Mouse (Mus musculus) CH12.LX (cell line): ENCODE results near the gene Marcksl1. TPM values are rescaled to one million over a fixed set of nuclear protein-coding genes. Genes with fewer than 3 reads are reported as not detected.
"Not testable (repeated sequence)": the region's sequence is repeated elsewhere in the genome, so short reads cannot be mapped to it uniquely, and the experiment has no call there.

Source experiments
- DNase-seq: peaks from one replicate; pipeline ENCODE4 v3.0.0-alpha.2; 2013; ENCODE audit errors: extremely low read depth
- H3K27ac ChIP-seq: 2 replicates; pipeline ENCODE4 v1.5.1; 2012; ENCODE audit warnings: low read depth, mild to moderate bottlenecking, control low read depth, moderate library complexity; ENCODE audit not compliant: insufficient read depth
- H3K27me3 ChIP-seq: replicated peaks from 2 replicates; pipeline ENCODE3; 2012; ENCODE audit warnings: inconsistent platforms
- H3K36me3 ChIP-seq, 2 experiments: replicated peaks in 1 of 2; 2 replicates each; pipeline versions ENCODE3 to v1.6.1; 2012; ENCODE audit warnings: inconsistent platforms in 1 of 2, low read length in 1 of 2, mild to moderate bottlenecking in 1 of 2, mixed read lengths in 1 of 2, moderate library complexity in 1 of 2; ENCODE audit not compliant: control insufficient read depth in 1 of 2, insufficient read depth in 1 of 2
- H3K4me1 ChIP-seq, 2 experiments: 2 replicates each; pipeline ENCODE4 v1.6.1; 2012; ENCODE audit warnings: inconsistent platforms in 1 of 2, moderate library complexity in 1 of 2; ENCODE audit not compliant: insufficient read depth in 2 of 2, control insufficient read depth in 1 of 2
- H3K4me2 ChIP-seq: 2 replicates; pipeline ENCODE4 v1.6.1; 2012; ENCODE audit warnings: low read depth, mild to moderate bottlenecking, control low read depth; ENCODE audit not compliant: poor library complexity, insufficient read depth, severe bottlenecking
- H3K4me3 ChIP-seq, 3 experiments: fragments of 150-350 bp in 1 of 3; sonication (generic) in 1 of 3; replicated peaks in 1 of 3; 2 replicates each; pipeline versions ENCODE3 to v1.5.1; 2011 to 2012; ENCODE audit warnings: low read depth in 2 of 3, low read length in 2 of 3, mild to moderate bottlenecking in 2 of 3, moderate library complexity in 2 of 3, control low read depth in 1 of 3, improper control_type of control experiment in 1 of 3, inconsistent platforms in 1 of 3, mixed read lengths in 1 of 3; ENCODE audit not compliant: poor library complexity in 1 of 3
- H3K79me2 ChIP-seq: replicated peaks from 2 replicates; pipeline ENCODE4 v1.6.1; 2012; ENCODE audit warnings: mild to moderate bottlenecking, moderate library complexity; ENCODE audit not compliant: control insufficient read depth, poor library complexity, insufficient read depth, severe bottlenecking; ENCODE audit errors: extremely low read depth
- H3K9ac ChIP-seq: 2 replicates; pipeline ENCODE4 v1.6.1; 2012; ENCODE audit warnings: low read depth, mild to moderate bottlenecking, control low read depth, moderate library complexity; ENCODE audit not compliant: insufficient read depth
- H3K9me3 ChIP-seq: replicated peaks from 2 replicates; pipeline ENCODE3; 2012; ENCODE audit warnings: low read length, inconsistent platforms, mixed read lengths
- CTCF ChIP-seq, 2 experiments: IDR thresholded peaks in 1 of 2; conservative IDR thresholded peaks in 1 of 2; 2 replicates each; pipeline ENCODE4 v1.5.1; 2011 to 2012; ENCODE audit warnings: low read depth in 2 of 2, low read length in 2 of 2, improper control_type of control experiment in 1 of 2, inconsistent platforms in 1 of 2, mild to moderate bottlenecking in 1 of 2, moderate library complexity in 1 of 2
- E2F4 ChIP-seq: IDR thresholded peaks from 2 replicates; pipeline ENCODE4 v1.6.1; 2011; ENCODE audit warnings: low read depth, low read length, improper control_type of control experiment; ENCODE audit not compliant: insufficient replicate concordance
- ETS1 ChIP-seq: conservative IDR thresholded peaks from 2 replicates; pipeline ENCODE4 v1.6.1; 2012; ENCODE audit warnings: low read depth, mild to moderate bottlenecking, inconsistent platforms, low read length, improper control_type of control experiment, moderate library complexity
- NELFE ChIP-seq: IDR thresholded peaks from 2 replicates; pipeline ENCODE4 v1.6.1; 2011; ENCODE audit warnings: low read depth, low read length, improper control_type of control experiment
- PAX5 ChIP-seq: IDR thresholded peaks from 2 replicates; pipeline ENCODE4 v1.6.1; 2012; ENCODE audit warnings: low read length, inconsistent platforms, mixed read lengths
- RAD21 ChIP-seq: IDR thresholded peaks from 2 replicates; pipeline ENCODE4 v1.6.1; 2011; ENCODE audit warnings: low read depth, mild to moderate bottlenecking, low read length, improper control_type of control experiment, moderate library complexity
- RCOR1 ChIP-seq: conservative IDR thresholded peaks from 2 replicates; pipeline ENCODE4 v1.6.1; 2012; ENCODE audit warnings: low read depth, mild to moderate bottlenecking, inconsistent platforms, low read length, improper control_type of control experiment
- SMC3 ChIP-seq: IDR thresholded peaks from 2 replicates; pipeline ENCODE4 v1.6.1; 2011; ENCODE audit warnings: low read depth, low read length, improper control_type of control experiment
- TBP ChIP-seq: conservative IDR thresholded peaks from 2 replicates; pipeline ENCODE4 v1.6.1; 2011; ENCODE audit warnings: low read depth, low read length, improper control_type of control experiment
- TCF12 ChIP-seq: IDR thresholded peaks from 2 replicates; pipeline ENCODE4 v1.6.1; 2014; ENCODE audit warnings: low read depth, mild to moderate bottlenecking, inconsistent platforms, low read length, improper control_type of control experiment
- USF1 ChIP-seq: IDR thresholded peaks from 2 replicates; pipeline ENCODE4 v1.6.1; 2014; ENCODE audit warnings: low read depth, mild to moderate bottlenecking, inconsistent platforms, low read length, improper control_type of control experiment
- USF2 ChIP-seq: conservative IDR thresholded peaks from 2 replicates; pipeline ENCODE4 v1.6.1; 2011; ENCODE audit warnings: low read depth, low read length, improper control_type of control experiment
- dilution Hi-C: fragments of 300-500 bp; cut with MboI; formaldehyde crosslinking; loops from 2 replicates; pipeline ENCODE4 v1.14.3; 2020; ENCODE audit warnings: low sequenced_read_pairs; ENCODE audit not compliant: extremely low pct_unique_long_range_greater_than_20kb, extremely low pct_ligation_motif_present
- in situ Hi-C: fragments of 300-500 bp; cut with MboI; formaldehyde crosslinking; loops from 3 replicates; pipeline ENCODE4 v1.14.3; 2019; ENCODE audit warnings: low sequenced_read_pairs, low pct_ligation_motif_present, low pct_unique_long_range_greater_than_20kb, mixed read lengths
- polyA plus RNA-seq: library from polyadenylated mRNA; unstranded; fragments of >175 nt; gene quantifications from 2 replicates; pipeline ENCODE4 v1.2.1, GENCODE M21; 2012; ENCODE audit warnings: low read depth; ENCODE audit not compliant: insufficient read length
- total RNA-seq, 2 experiments: library from RNA; depleted of rRNA; stranded (reverse); fragments of 300-350 nt in 1 of 2; fragments of >200 nt in 1 of 2; gene quantifications; 2 replicates each; pipeline ENCODE4 v1.2.3; 2012 to 2014

Marcksl1 gene
- total and polyA plus RNA-seq, 3 experiments, result 195 to 423 (median 265) TPM

- dilution Hi-C loops, result no loop called here
- DNase-seq, result no peak
- H3K27me3 ChIP-seq, result no peaks in the 10 kb centered on the region
- H3K4me1 ChIP-seq, result peaks cover 2 to 22% of the 10 kb centered on the region in 2 experiments; a peak in 2 of 4 replicates
- H3K36me3 ChIP-seq, result peaks cover 12 to 22% of the 10 kb centered on the region in 2 experiments
- no peak overlapping the region for H3K9ac ChIP-seq
- TF ChIP-seq NELFE (no peak), USF2 (no peak), TCF12 (no peak), RCOR1 (no peak), PAX5 (no peak), TBP (no peak), CTCF (conservative IDR thresholded peaks at IDR 0.05 in 1 of 2, IDR thresholded peaks at IDR 0.05 in 1 of 2; ENCODE audit: low read depth in 2 of 2, low read length in 2 of 2) (no peak), ETS1 (no peak), USF1 (no peak)
- H3K9me3 ChIP-seq, result no peaks in the 10 kb centered on the region
- in situ Hi-C loops, result no loop called here
- H3K79me2 ChIP-seq, result peaks cover 33% of the 10 kb centered on the region
- no peak overlapping the region for H3K27ac ChIP-seq
- no peak overlapping the region for H3K4me2 ChIP-seq
- no peak overlapping the region for H3K4me3 ChIP-seq
Measured at GRCm38 (mm10) chr4:129544106-129544505, 30.7 kb downstream of the Marcksl1 start.

GRCm38 (mm10) chr4:129547631-129548030 lies 34.2 kb downstream of the Marcksl1 start:
- in situ Hi-C loops, H3K27ac ChIP-seq, H3K79me2 ChIP-seq, H3K4me3 ChIP-seq, H3K9me3 ChIP-seq, H3K4me2 ChIP-seq, DNase-seq, dilution Hi-C loops, H3K4me1 ChIP-seq, H3K27me3 ChIP-seq, H3K9ac ChIP-seq: not testable (repeated sequence)
- peaks cover 22 to 42% of the 10 kb centered on the region in 2 experiments for H3K36me3 ChIP-seq

GRCm38 (mm10) chr4:129549306-129549705 lies 35.9 kb downstream of the Marcksl1 start:
- Histone ChIP-seq H3K9me3 (peaks cover 2% of the 10 kb centered on the region), H3K4me1 (0 out of 4 replicates have a peak, but pooled peaks cover 0 to 3% of the 10 kb centered on the region in 2 experiments), H3K27ac (no peak overlapping the region), H3K9ac (no peak overlapping the region), H3K36me3 (peaks cover 27 to 53% of the 10 kb centered on the region in 2 experiments), H3K27me3 (no peaks in the 10 kb centered on the region), H3K79me2 (no peaks in the 10 kb centered on the region), H3K4me2 (no peak overlapping the region), H3K4me3 (no peak overlapping the region)
- TF ChIP-seq CTCF (conservative IDR thresholded peaks at IDR 0.05 in 1 of 2, IDR thresholded peaks at IDR 0.05 in 1 of 2; ENCODE audit: low read depth in 2 of 2, low read length in 2 of 2), result peak; percentile 46 to 69
- no peak for TF ChIP-seq E2F4
- peak; percentile 69 for TF ChIP-seq SMC3
- peak; percentile 63 for TF ChIP-seq RAD21
- dilution Hi-C loops, result no loop called here
- in situ Hi-C loops, result no loop called here
- DNase-seq, result peak; percentile 57
